Mouse (Mus musculus) myocyte (in vitro differentiated cells): ENCODE data around the gene Dnajb1. TPM values are rescaled to one million over a fixed set of nuclear protein-coding genes. Genes with fewer than 3 reads are reported as not detected.

Experiments
- H3K27me3 ChIP-seq: one replicate; pipeline ENCODE4 v1.6.1; 2011; ENCODE audit not compliant: control insufficient read depth, insufficient read depth, insufficient read length
- H3K36me3 ChIP-seq: one replicate; pipeline ENCODE4 v1.6.1; 2011; ENCODE audit not compliant: control insufficient read depth, insufficient read depth
- H3K4me2 ChIP-seq: one replicate; pipeline ENCODE4 v1.6.1; 2011; ENCODE audit warnings: low read depth, control low read depth
- H3K4me3 ChIP-seq: one replicate; pipeline ENCODE4 v1.5.1; 2011; ENCODE audit warnings: mild to moderate bottlenecking, control low read depth, moderate library complexity
- H3K79me2 ChIP-seq: one replicate; pipeline ENCODE4 v1.6.1; 2011; ENCODE audit not compliant: control insufficient read depth, insufficient read depth
- H3ac ChIP-seq: one replicate; pipeline ENCODE4 v1.6.1; 2011; ENCODE audit not compliant: control insufficient read depth, insufficient read length
- CEBPB ChIP-seq: IDR thresholded peaks from 2 replicates; pipeline ENCODE4 v1.6.1; 2011; ENCODE audit warnings: mild to moderate bottlenecking, moderate library complexity; ENCODE audit not compliant: poor library complexity, insufficient read depth, severe bottlenecking
- E2F4 ChIP-seq: IDR thresholded peaks from one replicate; pipeline ENCODE4 v1.6.1; 2011; ENCODE audit warnings: mild to moderate bottlenecking, control low read depth, moderate library complexity; ENCODE audit not compliant: insufficient read depth
- MAX ChIP-seq: IDR thresholded peaks from one replicate; pipeline ENCODE4 v1.6.1; 2011; ENCODE audit warnings: low read depth, mild to moderate bottlenecking, control low read depth
- MYOD1 ChIP-seq, 3 experiments: IDR thresholded peaks; one replicate each; pipeline ENCODE4 v1.6.1; 2011; ENCODE audit warnings: control low read depth in 2 of 3, low read depth in 2 of 3, mild to moderate bottlenecking in 2 of 3, moderate library complexity in 1 of 3; ENCODE audit not compliant: insufficient read length in 2 of 3, control insufficient read depth in 1 of 3
- MYOG ChIP-seq, 3 experiments: IDR thresholded peaks; one replicate each; pipeline ENCODE4 v1.6.1; 2011; ENCODE audit warnings: control low read depth in 2 of 3, low read depth in 2 of 3, mild to moderate bottlenecking in 2 of 3; ENCODE audit not compliant: insufficient read length in 2 of 3, control insufficient read depth in 1 of 3, insufficient read depth in 1 of 3
- POLR2A ChIP-seq: IDR thresholded peaks from one replicate; pipeline ENCODE4 v1.6.1; 2011; ENCODE audit warnings: low read depth, mild to moderate bottlenecking, control low read depth, moderate library complexity; ENCODE audit not compliant: insufficient read length
- POLR2AphosphoS2 ChIP-seq: IDR thresholded peaks from one replicate; pipeline ENCODE4 v1.6.1; 2011; ENCODE audit warnings: low read depth, control low read depth; ENCODE audit not compliant: insufficient read length
- REST ChIP-seq: IDR thresholded peaks from one replicate; pipeline ENCODE4 v1.6.1; 2011; ENCODE audit warnings: mild to moderate bottlenecking, control low read depth, moderate library complexity; ENCODE audit not compliant: insufficient read depth, insufficient read length
- SRF ChIP-seq: IDR thresholded peaks from one replicate; pipeline ENCODE4 v1.6.1; 2011; ENCODE audit warnings: low read depth; ENCODE audit not compliant: control insufficient read depth, insufficient read length
- TCF12 ChIP-seq: IDR thresholded peaks from one replicate; pipeline ENCODE4 v1.6.1; 2011; ENCODE audit warnings: mild to moderate bottlenecking, control low read depth; ENCODE audit not compliant: poor library complexity, insufficient read depth, severe bottlenecking
- TCF3 ChIP-seq: IDR thresholded peaks from one replicate; pipeline ENCODE4 v1.6.1; 2011; ENCODE audit warnings: low read depth, control low read depth; ENCODE audit not compliant: insufficient read length
- USF1 ChIP-seq: IDR thresholded peaks from one replicate; pipeline ENCODE4 v1.6.1; 2011; ENCODE audit warnings: low read depth, mild to moderate bottlenecking, control low read depth, moderate library complexity
- polyA plus RNA-seq: library from polyadenylated mRNA; unstranded; fragments of >200 nt; fragmentation: generic; extraction: Trizol; gene quantifications from one replicate; pipeline ENCODE4 v1.2.1, GENCODE M21; 2012; ENCODE audit warnings: missing spikeins

The Dnajb1 gene
- polyA plus RNA-seq, 1 experiment: 17.7 TPM

DNA sequence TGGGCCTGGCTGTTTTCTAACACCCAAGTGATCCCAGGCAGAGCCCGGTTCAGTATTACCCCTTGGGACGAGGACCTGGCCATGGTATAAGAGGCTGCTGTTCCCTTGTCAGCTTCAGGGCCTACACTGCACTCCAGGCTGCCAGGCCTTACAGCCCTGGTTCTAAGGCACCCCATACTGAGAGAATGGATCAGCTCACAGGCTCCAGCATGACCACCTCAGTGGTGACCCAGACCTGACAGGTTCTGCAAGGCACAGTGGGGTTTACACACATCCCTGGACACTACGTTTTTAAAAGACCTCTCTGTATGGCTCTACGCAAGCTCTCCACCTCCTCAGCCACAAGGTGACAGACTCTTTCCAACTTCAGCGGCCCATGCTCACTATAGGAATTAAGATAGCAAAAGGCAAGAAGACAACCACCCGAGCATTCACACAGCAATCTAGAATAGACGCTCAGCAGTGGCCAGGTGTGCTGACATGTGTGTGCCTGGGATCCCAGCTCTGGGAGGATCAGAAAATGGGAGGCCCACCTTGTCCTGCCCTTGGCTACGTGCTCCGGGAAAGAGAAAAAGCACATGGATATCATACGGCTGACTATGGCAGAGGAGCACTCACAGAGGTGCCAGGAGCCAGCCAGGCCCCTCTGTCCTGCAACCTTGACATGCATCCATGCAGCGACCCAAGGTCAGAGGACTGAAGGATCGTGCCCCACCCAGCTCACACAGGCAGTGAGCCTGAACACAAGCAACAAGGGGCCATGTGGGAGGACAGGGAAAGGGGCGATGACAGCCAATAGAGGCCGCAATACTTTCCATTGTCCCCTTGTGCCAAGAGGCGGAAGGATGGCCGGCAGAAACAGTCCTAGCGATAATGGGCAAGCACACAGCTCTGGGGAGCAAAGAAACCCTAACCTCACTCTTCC, 29.6 kb upstream of the Dnajb1 start:
- H3K36me3 ChIP-seq: no peaks in the 10 kb centered on the region
- no peak overlapping the region for H3K4me3 ChIP-seq
- H3K79me2 ChIP-seq: peaks cover 53% of the 10 kb centered on the region
- H3ac ChIP-seq: no peak overlapping the region
- H3K4me2 ChIP-seq: no peak overlapping the region
- TF ChIP-seq TCF12 (no peak), MYOG (IDR thresholded peaks at IDR 0.05; ENCODE audit: control insufficient read depth in 1 of 3, insufficient read depth in 1 of 3, insufficient read length in 2 of 3, low read depth in 2 of 3) (no peak), REST (no peak), E2F4 (no peak), SRF (no peak)
- H3K27me3 ChIP-seq: no peaks in the 10 kb centered on the region

DNA sequence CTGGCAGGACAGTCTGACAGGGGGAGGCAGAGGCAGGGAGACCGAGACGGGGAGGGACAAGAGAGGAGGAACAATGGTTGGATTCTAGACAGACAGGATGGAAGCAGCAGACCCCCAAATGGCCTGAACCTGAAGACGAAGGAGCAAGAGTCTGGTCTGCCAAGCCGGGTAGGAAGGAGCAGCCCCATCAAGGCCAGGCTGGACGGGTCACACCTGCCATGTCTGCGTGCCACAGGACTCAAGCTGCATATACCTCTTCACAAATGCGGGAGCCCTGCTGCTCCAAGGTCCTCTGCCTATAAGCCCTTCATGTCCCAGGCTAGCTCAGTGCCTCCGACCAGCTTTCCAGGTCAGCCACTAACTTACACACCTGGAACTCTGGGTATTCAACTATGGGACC, 28.3 kb upstream of the Dnajb1 start:
- Histone ChIP-seq H3K27me3 (no peaks in the 10 kb centered on the region), H3K4me2 (no peak overlapping the region), H3ac (no peak overlapping the region), H3K4me3 (no peak overlapping the region), H3K79me2 (peaks cover 59% of the 10 kb centered on the region), H3K36me3 (no peaks in the 10 kb centered on the region)
- TF ChIP-seq CEBPB: no peak

DNA sequence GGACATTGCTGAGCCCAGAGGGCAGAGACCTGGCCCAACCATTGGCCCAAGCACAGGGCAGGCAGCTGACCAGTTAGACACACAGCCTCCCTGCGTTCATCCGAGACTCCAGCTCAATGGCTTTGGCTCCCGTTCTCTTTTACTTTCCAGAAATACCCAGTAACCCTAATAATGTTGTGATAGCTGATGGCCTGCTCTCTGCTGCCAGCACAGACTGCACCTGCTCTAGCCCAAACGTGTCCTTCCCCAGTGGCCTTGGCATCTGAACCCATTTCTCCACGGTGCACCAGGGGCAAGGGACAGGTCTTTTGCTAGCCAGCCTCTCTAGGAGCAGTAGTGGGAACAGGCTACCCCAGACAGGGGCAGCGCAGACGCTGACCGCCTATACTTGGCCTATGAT, 27.2 kb upstream of the Dnajb1 start:
- no peak for TF ChIP-seq E2F4
- peak; percentile 12 to 53 (median 13) for TF ChIP-seq MYOD1 (IDR thresholded peaks at IDR 0.05; ENCODE audit: control insufficient read depth in 1 of 3, insufficient read length in 2 of 3, low read depth in 2 of 3)
- TF ChIP-seq MYOG (IDR thresholded peaks at IDR 0.05; ENCODE audit: control insufficient read depth in 1 of 3, insufficient read depth in 1 of 3, insufficient read length in 2 of 3, low read depth in 2 of 3): peak in 2 of 3 experiments; percentile 2 to 45
- Histone ChIP-seq H3K4me3 (no peak overlapping the region), H3K4me2 (no peak overlapping the region), H3ac (no peak overlapping the region), H3K27me3 (no peaks in the 10 kb centered on the region), H3K79me2 (peaks cover 59% of the 10 kb centered on the region), H3K36me3 (no peaks in the 10 kb centered on the region)

DNA sequence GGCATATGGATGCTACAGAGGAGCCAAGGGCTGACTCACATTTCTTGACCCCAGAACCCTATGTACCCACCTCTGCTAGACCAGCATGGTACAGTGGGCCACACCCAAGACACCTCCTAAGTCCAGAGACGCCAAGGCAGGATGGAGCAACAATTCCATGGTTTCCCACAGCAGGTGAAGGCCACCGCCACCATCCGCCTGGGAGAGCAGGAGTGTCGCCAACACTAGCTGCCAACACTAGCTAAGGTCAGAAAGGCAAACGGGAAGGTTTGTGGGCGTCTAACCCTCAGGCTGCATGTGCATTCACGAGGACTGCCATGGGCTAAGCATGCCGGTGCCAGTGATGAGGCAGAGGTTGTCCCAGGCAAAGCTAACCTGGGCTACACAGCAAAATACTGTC, 25.8 kb upstream of the Dnajb1 start:
- Histone ChIP-seq H3K4me2 (no peak overlapping the region), H3ac (no peak overlapping the region), H3K36me3 (no peaks in the 10 kb centered on the region), H3K4me3 (no peak overlapping the region), H3K27me3 (no peaks in the 10 kb centered on the region), H3K79me2 (peaks cover 60% of the 10 kb centered on the region)
- TF ChIP-seq CEBPB (no peak), USF1 (no peak), E2F4 (no peak), POLR2AphosphoS2 (no peak), REST (no peak), MYOD1 (IDR thresholded peaks at IDR 0.05; ENCODE audit: control insufficient read depth in 1 of 3, insufficient read length in 2 of 3, low read depth in 2 of 3) (no peak), POLR2A (no peak), MAX (no peak), TCF12 (no peak), SRF (no peak), TCF3 (no peak), MYOG (IDR thresholded peaks at IDR 0.05; ENCODE audit: control insufficient read depth in 1 of 3, insufficient read depth in 1 of 3, insufficient read length in 2 of 3, low read depth in 2 of 3) (no peak)

DNA sequence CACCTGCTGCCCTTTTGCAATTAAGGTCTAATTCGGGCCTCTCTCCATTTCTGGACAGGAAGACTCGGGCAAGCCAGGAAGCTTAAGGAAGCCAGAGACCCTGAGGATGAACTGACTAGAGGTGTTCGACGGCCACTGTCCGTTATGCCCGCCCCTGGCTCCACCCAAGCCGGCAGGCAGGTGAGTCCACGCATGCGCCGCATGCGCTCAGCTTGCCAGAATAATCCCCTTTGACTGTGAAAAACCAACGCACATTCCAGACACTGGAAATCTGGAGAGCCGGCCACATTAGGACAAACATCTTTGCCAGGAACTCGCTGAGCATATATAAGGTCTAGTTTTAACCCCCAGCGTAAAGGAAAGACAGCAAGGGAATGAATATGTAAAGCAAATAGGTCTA, 24.8 kb upstream of the Dnajb1 start:
- H3K79me2 ChIP-seq: peaks cover 63% of the 10 kb centered on the region
- no peak overlapping the region for H3ac ChIP-seq
- no peaks in the 10 kb centered on the region for H3K27me3 ChIP-seq
- H3K36me3 ChIP-seq: no peaks in the 10 kb centered on the region
- H3K4me2 ChIP-seq: no peak overlapping the region
- no peak for TF ChIP-seq MYOD1 (IDR thresholded peaks at IDR 0.05; ENCODE audit: control insufficient read depth in 1 of 3, insufficient read length in 2 of 3, low read depth in 2 of 3)
- no peak for TF ChIP-seq REST
- TF ChIP-seq CEBPB: no peak
- no peak for TF ChIP-seq E2F4
- no peak for TF ChIP-seq TCF3
- TF ChIP-seq POLR2AphosphoS2: no peak
- TF ChIP-seq SRF: no peak
- TF ChIP-seq MYOG (IDR thresholded peaks at IDR 0.05; ENCODE audit: control insufficient read depth in 1 of 3, insufficient read depth in 1 of 3, insufficient read length in 2 of 3, low read depth in 2 of 3): no peak
- TF ChIP-seq USF1: no peak
- no peak for TF ChIP-seq POLR2A
- H3K4me3 ChIP-seq: no peak overlapping the region
